Mouse (Mus musculus) midbrain, embryonic 15.5 days (tissue): Measurements from ENCODE around the gene Lce3a. TPM values are rescaled to one million over a fixed set of nuclear protein-coding genes. Genes with fewer than 3 reads are reported as not detected.

Experiments used
- ATAC-seq: fragments of 200-750 bp; cut with Nextera tagmentation; replicated peaks from 2 replicates; pipeline ENCODE4 v1.8.0; 2017; ENCODE audit warnings: moderate TSS enrichment
- H3K27ac ChIP-seq: fragments of 300-500 bp; sonication (generic); 2 replicates; pipeline ENCODE4 v1.5.1; 2015; ENCODE audit warnings: mild to moderate bottlenecking, inconsistent platforms
- H3K27me3 ChIP-seq: fragments of 300-500 bp; sonication (generic); replicated peaks from 2 replicates; pipeline ENCODE4 v1.6.1; 2015; ENCODE audit warnings: inconsistent platforms
- H3K36me3 ChIP-seq: fragments of 300-500 bp; sonication (generic); replicated peaks from 2 replicates; pipeline ENCODE4 v1.6.1; 2015; ENCODE audit warnings: inconsistent platforms
- H3K4me1 ChIP-seq: fragments of 300-500 bp; sonication (generic); 2 replicates; pipeline ENCODE4 v1.6.1; 2015; ENCODE audit warnings: inconsistent platforms
- H3K4me2 ChIP-seq: fragments of 300-500 bp; sonication (generic); 2 replicates; pipeline ENCODE4 v1.6.1; 2015; ENCODE audit warnings: inconsistent platforms, mild to moderate bottlenecking, moderate library complexity
- H3K4me3 ChIP-seq: fragments of 300-500 bp; sonication (generic); 2 replicates; pipeline ENCODE4 v1.5.1; 2015; ENCODE audit warnings: mild to moderate bottlenecking, inconsistent platforms
- H3K9ac ChIP-seq: fragments of 300-500 bp; sonication (generic); 2 replicates; pipeline ENCODE4 v1.6.1; 2015; ENCODE audit warnings: mild to moderate bottlenecking, inconsistent platforms
- H3K9me3 ChIP-seq: fragments of 300-500 bp; sonication (generic); 2 replicates; pipeline ENCODE4 v1.6.1; 2016; ENCODE audit warnings: inconsistent platforms
- WGBS: fragments of 180-500 bp; shearing (Covaris S2); methylation state at CpG from one replicate; pipeline ENCODE4 v1.1.7; 2015; ENCODE audit warnings: mixed read lengths; 5-methylcytosine and 5-hydroxymethylcytosine counted together
- polyA plus RNA-seq: library from polyadenylated mRNA; unstranded; fragments of >200 nt; fragmentation: Nextera tagmentation; extraction: Ambion mirVana; gene quantifications from 2 replicates; pipeline ENCODE4 v1.2.1, GENCODE M21; 2015

Lce3a gene
- not detected in 2 replicates for polyA plus RNA-seq

GRCm38 (mm10) chr3:92926130-92926529 lies at the start of gene Lce3a:
Gene Lce3a (minus strand): TSS chr3:92926230.
- Histone ChIP-seq H3K9me3 (no peaks in the 10 kb centered on the region), H3K4me1 (no peaks in the 10 kb centered on the region), H3K27me3 (no peaks in the 10 kb centered on the region), H3K9ac (no peak within 1 kb of the TSS), H3K4me2 (no peak within 1 kb of the TSS), H3K27ac (no peak within 1 kb of the TSS), H3K36me3 (no peaks in the 10 kb centered on the region), H3K4me3 (no peak within 1 kb of the TSS)
- WGBS: 80% methylated on average over 2 of the region's 2 CpGs
- ATAC-seq: no peak

- no peak for ATAC-seq
- 89% methylated on average over 2 of the region's 2 CpGs for WGBS
- Histone ChIP-seq H3K4me1 (no peaks in the 10 kb centered on the region), H3K27ac (no peak within 1 kb of the TSS), H3K27me3 (no peaks in the 10 kb centered on the region), H3K9ac (no peak within 1 kb of the TSS), H3K9me3 (no peaks in the 10 kb centered on the region), H3K36me3 (no peaks in the 10 kb centered on the region), H3K4me3 (no peak within 1 kb of the TSS), H3K4me2 (no peak within 1 kb of the TSS)
These were observed 40.7 kb upstream of the Lce3a start, which contains the start of gene Lce3e for GRCm38 (mm10) chr3:92966761-92967160. Gene Lce3e (plus strand): TSS chr3:92967061.

GRCm38 (mm10) chr3:92957090-92957489 lies 31.1 kb upstream of the Lce3a start, which contains the start of gene Lce3d:
Gene Lce3d (plus strand): TSS chr3:92957390.
- Histone ChIP-seq H3K4me3 (no peak within 1 kb of the TSS), H3K27me3 (no peaks in the 10 kb centered on the region), H3K27ac (no peak within 1 kb of the TSS), H3K4me2 (no peak within 1 kb of the TSS), H3K4me1 (no peaks in the 10 kb centered on the region), H3K9ac (no peak within 1 kb of the TSS), H3K9me3 (no peaks in the 10 kb centered on the region), H3K36me3 (no peaks in the 10 kb centered on the region)
- WGBS: 84% methylated on average over 1 of the region's 1 CpGs
- no peak for ATAC-seq

- no peak within 1 kb of the TSS for H3K9ac ChIP-seq
- 69% methylated on average over 1 of the region's 1 CpGs for WGBS
These were observed 18.2 kb upstream of the Lce3a start, which contains the start of gene Lce3c for GRCm38 (mm10) chr3:92944186-92944585. Gene Lce3c (plus strand): TSS chr3:92944486.

GRCm38 (mm10) chr3:92932679-92933078 lies 6.6 kb upstream of the Lce3a start, which contains the start of gene Lce3b:
Gene Lce3b (plus strand): TSS chr3:92932979.
- H3K4me3 ChIP-seq: no peak within 1 kb of the TSS
- 62% methylated on average over 2 of the region's 2 CpGs for WGBS
- no peak for ATAC-seq
- no peaks in the 10 kb centered on the region for H3K27me3 ChIP-seq
- no peaks in the 10 kb centered on the region for H3K4me1 ChIP-seq
- H3K27ac ChIP-seq: no peak within 1 kb of the TSS
- H3K9me3 ChIP-seq: no peaks in the 10 kb centered on the region
- no peaks in the 10 kb centered on the region for H3K36me3 ChIP-seq
- H3K9ac ChIP-seq: no peak within 1 kb of the TSS
- no peak within 1 kb of the TSS for H3K4me2 ChIP-seq

More at GRCm38 (mm10) chr3:92944186-92944585, 18.2 kb upstream of the Lce3a start, which contains the start of gene Lce3c:
- no peak within 1 kb of the TSS for H3K4me2 ChIP-seq
- no peaks in the 10 kb centered on the region for H3K9me3 ChIP-seq
- no peaks in the 10 kb centered on the region for H3K4me1 ChIP-seq
- H3K36me3 ChIP-seq: no peaks in the 10 kb centered on the region
- no peak for ATAC-seq
- H3K4me3 ChIP-seq: no peak within 1 kb of the TSS
- H3K27me3 ChIP-seq: no peaks in the 10 kb centered on the region
- H3K27ac ChIP-seq: no peak within 1 kb of the TSS

GRCm38 (mm10) chr3:92920364-92920763 lies 5.7 kb downstream of the Lce3a start:
- Histone ChIP-seq H3K9me3 (no peaks in the 10 kb centered on the region), H3K27ac (no peak overlapping the region), H3K4me3 (no peak overlapping the region), H3K36me3 (no peaks in the 10 kb centered on the region), H3K9ac (no peak overlapping the region), H3K4me1 (no peaks in the 10 kb centered on the region), H3K27me3 (no peaks in the 10 kb centered on the region), H3K4me2 (no peak overlapping the region)
- no peak for ATAC-seq
- 59% methylated on average over 4 of the region's 4 CpGs for whole genome bisulfite sequencing

GRCm38 (mm10) chr3:92907571-92907970 lies 18.5 kb downstream of the Lce3a start:
- H3K4me1 ChIP-seq: no peaks in the 10 kb centered on the region
- no peak overlapping the region for H3K9ac ChIP-seq
- no peaks in the 10 kb centered on the region for H3K36me3 ChIP-seq
- 28% methylated on average over 4 of the region's 4 CpGs for WGBS
- ATAC-seq: no peak; the same call in 1 of the 2 replicates
- H3K4me2 ChIP-seq: no peak overlapping the region
- H3K9me3 ChIP-seq: no peaks in the 10 kb centered on the region
- no peaks in the 10 kb centered on the region for H3K27me3 ChIP-seq
- no peak overlapping the region for H3K27ac ChIP-seq
- H3K4me3 ChIP-seq: no peak overlapping the region

GRCm38 (mm10) chr3:92905182-92905581 lies 20.8 kb downstream of the Lce3a start:
- Histone ChIP-seq H3K9ac (no peak overlapping the region), H3K9me3 (no peaks in the 10 kb centered on the region), H3K36me3 (no peaks in the 10 kb centered on the region), H3K4me3 (no peak overlapping the region), H3K4me2 (no peak overlapping the region), H3K27me3 (no peaks in the 10 kb centered on the region), H3K27ac (no peak overlapping the region), H3K4me1 (no peaks in the 10 kb centered on the region)
- no peak for ATAC-seq
- WGBS: 67% methylated on average over 3 of the region's 3 CpGs

GRCm38 (mm10) chr3:92903640-92904039 lies 22.4 kb downstream of the Lce3a start:
- Histone ChIP-seq H3K27ac (no peak overlapping the region), H3K4me1 (no peaks in the 10 kb centered on the region), H3K4me2 (no peak overlapping the region), H3K36me3 (no peaks in the 10 kb centered on the region), H3K4me3 (no peak overlapping the region), H3K9me3 (no peaks in the 10 kb centered on the region), H3K9ac (no peak overlapping the region), H3K27me3 (no peaks in the 10 kb centered on the region)
- peak; percentile 50; the same call in 1 of the 2 replicates for ATAC-seq
- 37% methylated on average over 4 of the region's 4 CpGs for WGBS

GRCm38 (mm10) chr3:92902992-92903391 lies 23.0 kb downstream of the Lce3a start:
- Histone ChIP-seq H3K9ac (no peak overlapping the region), H3K27me3 (no peaks in the 10 kb centered on the region), H3K27ac (no peak overlapping the region), H3K9me3 (no peaks in the 10 kb centered on the region), H3K4me1 (no peaks in the 10 kb centered on the region), H3K4me3 (no peak overlapping the region), H3K36me3 (no peaks in the 10 kb centered on the region), H3K4me2 (no peak overlapping the region)
- ATAC-seq: no peak
- WGBS: 25% methylated on average over 3 of the region's 3 CpGs

- WGBS: 35% methylated on average over 1 of the region's 1 CpGs
- ATAC-seq: no peak
- no peak overlapping the region for H3K27ac ChIP-seq
These were observed 31.5 kb downstream of the Lce3a start for GRCm38 (mm10) chr3:92894489-92894888.

GRCm38 (mm10) chr3:92894063-92894462 lies 32.0 kb downstream of the Lce3a start:
- Histone ChIP-seq H3K9ac (no peak overlapping the region), H3K4me3 (no peak overlapping the region), H3K4me1 (no peaks in the 10 kb centered on the region), H3K27me3 (no peaks in the 10 kb centered on the region), H3K9me3 (no peaks in the 10 kb centered on the region), H3K4me2 (no peak overlapping the region), H3K36me3 (no peaks in the 10 kb centered on the region), H3K27ac (no peak overlapping the region)
- ATAC-seq: no peak
- 77% methylated on average over 3 of the region's 3 CpGs for WGBS

More at GRCm38 (mm10) chr3:92894489-92894888, 31.5 kb downstream of the Lce3a start:
- Histone ChIP-seq H3K36me3 (no peaks in the 10 kb centered on the region), H3K9ac (no peak overlapping the region), H3K9me3 (no peaks in the 10 kb centered on the region), H3K27me3 (no peaks in the 10 kb centered on the region), H3K4me2 (no peak overlapping the region), H3K4me1 (no peaks in the 10 kb centered on the region), H3K4me3 (no peak overlapping the region)
